Mouse (Mus musculus) heart, embryonic 16.5 days (tissue): ENCODE results near the gene Thada. TPM values are rescaled to one million over a fixed set of nuclear protein-coding genes. Genes with fewer than 3 reads are reported as not detected.
A peak's percentile ranks its signal among the peaks of the same experiment; 100 is the strongest.
"Not testable (repeated sequence)": the region's sequence is repeated elsewhere in the genome, so short reads cannot be mapped to it uniquely, and the experiment has no call there.

Experiments used
- ATAC-seq: fragments of 200-750 bp; cut with Nextera tagmentation; replicated peaks from 2 replicates; pipeline ENCODE4 v1.8.0; 2017; ENCODE audit warnings: moderate number of reproducible peaks; ENCODE audit not compliant: insufficient read depth, low FRiP score; ENCODE audit errors: extremely low read depth
- H3K27ac ChIP-seq: fragments of 300-500 bp; sonication (generic); 2 replicates; pipeline ENCODE4 v1.5.1; 2014; ENCODE audit warnings: mild to moderate bottlenecking, low read length, control low read depth, moderate library complexity
- H3K27me3 ChIP-seq: fragments of 300-500 bp; sonication (generic); 2 replicates; pipeline ENCODE4 v1.6.1; 2014; ENCODE audit warnings: low read length, mixed read lengths; ENCODE audit not compliant: control insufficient read depth, insufficient read depth
- H3K36me3 ChIP-seq: fragments of 300-500 bp; sonication (generic); 2 replicates; pipeline ENCODE4 v1.6.1; 2014; ENCODE audit not compliant: control insufficient read depth, insufficient read depth
- H3K4me1 ChIP-seq: fragments of 300-500 bp; sonication (generic); 2 replicates; pipeline ENCODE4 v1.6.1; 2014; ENCODE audit warnings: low read length, mixed read lengths; ENCODE audit not compliant: control insufficient read depth, insufficient read depth
- H3K4me2 ChIP-seq: fragments of 300-500 bp; sonication (generic); 2 replicates; pipeline ENCODE4 v1.6.1; 2014; ENCODE audit warnings: low read depth, mild to moderate bottlenecking, control low read depth, low read length
- H3K4me3 ChIP-seq: fragments of 300-500 bp; sonication (generic); 2 replicates; pipeline ENCODE4 v1.5.1; 2014; ENCODE audit warnings: mild to moderate bottlenecking, control low read depth, low read length
- H3K9ac ChIP-seq: fragments of 300-500 bp; sonication (generic); 2 replicates; pipeline ENCODE4 v1.6.1; 2014; ENCODE audit warnings: low read length, control low read depth
- H3K9me3 ChIP-seq: fragments of 300-500 bp; sonication (generic); replicated peaks from 2 replicates; pipeline ENCODE4 v1.6.1; 2016; ENCODE audit warnings: low read length; ENCODE audit not compliant: control insufficient read depth
- WGBS: fragments of 180-500 bp; shearing (Covaris S2); extraction: QIAGEN DNeasy Blood & Tissue Kit; methylation state at CpG from one replicate; pipeline ENCODE4 v1.1.7; 2014; 5-methylcytosine and 5-hydroxymethylcytosine counted together
- polyA plus RNA-seq: library from polyadenylated mRNA; unstranded; fragments of >200 nt; fragmentation: Nextera tagmentation; extraction: Ambion mirVana; gene quantifications from 2 replicates; pipeline ENCODE4 v1.2.1, GENCODE M21; 2015

The Thada gene
- polyA plus RNA-seq, 1 experiment from 2014 or later, result 4.8 TPM

DNA sequence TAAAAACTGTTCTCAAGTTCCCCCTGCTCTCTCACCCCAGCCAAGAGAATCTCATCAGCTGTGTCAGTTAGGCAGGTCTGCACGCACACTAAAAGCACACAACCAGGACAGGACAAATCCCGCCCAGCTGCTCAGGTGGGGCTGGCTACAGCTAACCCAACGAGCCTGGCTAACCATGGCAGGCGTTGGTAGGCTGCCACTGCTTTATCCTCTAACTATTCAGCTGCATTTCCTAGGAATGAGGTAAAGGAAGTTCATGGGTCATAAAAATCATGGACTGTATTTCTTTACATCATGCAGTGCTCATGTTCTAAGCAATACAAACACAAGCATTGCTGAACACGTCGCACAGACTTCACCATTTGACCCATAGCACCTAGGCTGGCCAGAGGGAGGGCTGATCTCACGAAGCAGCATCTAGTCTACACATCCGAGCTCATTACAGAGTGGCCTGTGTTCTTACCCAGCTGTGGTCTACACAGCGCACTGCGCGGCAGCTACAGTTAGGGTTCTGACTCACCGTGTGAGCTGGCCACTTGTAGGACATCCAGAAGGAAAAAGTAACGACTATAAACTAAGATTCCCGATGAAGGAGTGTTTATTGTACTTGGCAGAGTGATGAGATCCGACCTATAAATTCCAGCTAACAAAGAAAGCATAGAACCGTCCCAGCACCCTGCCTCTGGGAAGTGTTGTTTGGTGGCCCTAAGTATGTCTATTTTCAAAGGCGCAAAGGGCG is 221.7 kb downstream of the Thada start:
- no peak overlapping the region for H3K4me2 ChIP-seq
- H3K4me3 ChIP-seq, result no peak overlapping the region
- 79% methylated on average over 18 of the region's 18 CpGs for WGBS
- H3K9me3 ChIP-seq, result no peaks in the 10 kb centered on the region; the same call in 1 of the 2 replicates
- H3K27ac ChIP-seq, result peak overlapping the region; percentile 33; the same call in 1 of the 2 replicates
- no peak for ATAC-seq
- H3K36me3 ChIP-seq, result no peaks in the 10 kb centered on the region; the same call in 1 of the 2 replicates
- no peaks in the 10 kb centered on the region for H3K27me3 ChIP-seq
- no peak overlapping the region for H3K9ac ChIP-seq
- no peaks in the 10 kb centered on the region for H3K4me1 ChIP-seq

DNA sequence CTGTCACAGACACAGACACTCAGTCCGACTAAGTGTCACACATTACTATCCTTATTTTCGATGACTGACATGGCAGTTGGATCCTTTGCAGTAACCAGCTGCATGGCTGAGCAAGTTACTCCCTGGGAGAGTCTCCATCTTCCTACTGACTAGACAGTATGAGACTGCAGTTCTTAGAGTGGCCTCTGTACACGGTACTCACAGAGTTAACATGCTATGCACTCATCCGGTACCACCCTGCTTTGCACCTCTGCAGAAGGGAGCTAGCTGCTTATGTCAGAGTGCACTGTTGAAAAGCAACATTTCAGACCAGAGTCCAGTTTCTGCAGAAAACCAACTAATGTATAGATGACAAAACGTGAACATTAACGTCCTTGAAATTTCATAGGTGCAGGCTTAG is 222.2 kb downstream of the Thada start:
- H3K4me1 ChIP-seq, result no peaks in the 10 kb centered on the region
- no peak for ATAC-seq
- no peak overlapping the region for H3K4me3 ChIP-seq
- no peaks in the 10 kb centered on the region; the same call in 1 of the 2 replicates for H3K9me3 ChIP-seq
- 65% methylated on average over 6 of the region's 6 CpGs for WGBS
- no peak overlapping the region for H3K9ac ChIP-seq
- H3K4me2 ChIP-seq, result no peak overlapping the region
- no peaks in the 10 kb centered on the region for H3K27me3 ChIP-seq
- no peaks in the 10 kb centered on the region for H3K36me3 ChIP-seq
- no peak overlapping the region for H3K27ac ChIP-seq

DNA sequence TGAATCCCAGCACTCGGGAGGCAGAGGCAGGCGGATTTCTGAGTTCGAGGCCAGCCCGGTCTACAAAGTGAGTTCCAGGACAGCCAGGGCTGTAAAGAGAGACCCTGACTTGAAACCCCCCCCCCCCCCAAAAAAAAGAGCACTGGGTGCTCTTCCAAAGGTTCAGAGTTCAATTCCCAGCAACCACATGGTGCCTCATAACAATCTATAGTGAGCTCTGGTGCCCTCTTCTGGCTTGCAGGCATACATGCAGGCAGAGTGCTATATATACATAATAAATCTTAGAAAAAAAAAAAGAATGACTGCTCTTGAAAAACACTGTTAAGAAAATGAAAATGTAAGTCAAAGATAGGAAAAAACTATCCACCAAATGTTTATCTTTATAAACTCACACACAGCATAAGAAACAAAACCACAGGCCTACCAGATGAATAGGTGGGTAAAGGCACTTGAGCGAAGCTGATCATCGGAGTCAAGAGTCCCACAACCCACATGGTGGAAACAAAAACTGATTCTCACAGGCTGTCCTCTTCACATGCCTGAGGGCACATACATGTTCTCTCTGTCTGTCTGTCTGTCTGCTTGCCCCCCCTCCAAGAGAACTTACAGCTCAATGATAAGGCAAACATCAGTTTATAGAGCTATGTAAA is 224.6 kb downstream of the Thada start:
- WGBS, result 93% methylated on average over 6 of the region's 6 CpGs
- H3K27ac ChIP-seq, result no peak overlapping the region

DNA sequence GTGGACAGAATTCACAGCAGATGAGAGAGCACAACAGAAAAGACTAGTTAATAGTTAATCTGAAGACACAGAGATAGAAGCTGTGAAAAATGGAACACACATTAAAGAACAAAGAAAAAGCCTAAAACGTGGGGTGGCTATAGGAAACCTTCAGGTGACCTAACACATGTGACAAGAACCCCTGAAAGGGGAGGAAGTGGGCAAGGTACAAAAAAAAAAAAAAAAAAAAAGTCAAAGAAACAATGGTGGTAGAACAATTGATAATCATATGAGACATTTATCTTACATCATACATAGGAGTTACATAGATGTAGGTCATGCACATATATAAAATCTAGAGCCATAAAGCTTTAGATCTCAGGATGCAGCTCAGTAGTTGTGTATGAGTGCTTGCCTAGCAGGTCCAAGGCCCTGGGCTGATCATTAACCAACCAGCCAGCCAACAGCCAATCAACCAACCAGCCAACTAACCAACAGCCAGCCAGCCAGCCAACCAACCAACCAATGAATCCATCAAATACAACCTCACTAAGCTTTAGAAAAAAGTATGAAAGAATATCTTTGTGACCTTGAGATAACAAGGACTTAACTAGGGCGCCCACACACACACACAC is 226.2 kb downstream of the Thada start:
- Histone ChIP-seq H3K9ac (no peak overlapping the region), H3K27me3 (no peaks in the 10 kb centered on the region), H3K4me2 (no peak overlapping the region), H3K27ac (no peak overlapping the region), H3K4me3 (no peak overlapping the region), H3K4me1 (peaks cover 10% of the 10 kb centered on the region), H3K9me3 (no peaks in the 10 kb centered on the region; the same call in 1 of the 2 replicates), H3K36me3 (no peaks in the 10 kb centered on the region)
- WGBS, result 81% methylated on average over 2 of the region's 2 CpGs
- no peak for ATAC-seq

More for the DNA sequence above, 224.6 kb downstream of the Thada start:
- Histone ChIP-seq H3K27me3 (no peaks in the 10 kb centered on the region), H3K4me3 (no peak overlapping the region), H3K36me3 (no peaks in the 10 kb centered on the region), H3K9ac (no peak overlapping the region), H3K4me2 (no peak overlapping the region), H3K4me1 (peaks cover 10% of the 10 kb centered on the region), H3K9me3 (no peaks in the 10 kb centered on the region; the same call in 1 of the 2 replicates)
- ATAC-seq, result no peak

DNA sequence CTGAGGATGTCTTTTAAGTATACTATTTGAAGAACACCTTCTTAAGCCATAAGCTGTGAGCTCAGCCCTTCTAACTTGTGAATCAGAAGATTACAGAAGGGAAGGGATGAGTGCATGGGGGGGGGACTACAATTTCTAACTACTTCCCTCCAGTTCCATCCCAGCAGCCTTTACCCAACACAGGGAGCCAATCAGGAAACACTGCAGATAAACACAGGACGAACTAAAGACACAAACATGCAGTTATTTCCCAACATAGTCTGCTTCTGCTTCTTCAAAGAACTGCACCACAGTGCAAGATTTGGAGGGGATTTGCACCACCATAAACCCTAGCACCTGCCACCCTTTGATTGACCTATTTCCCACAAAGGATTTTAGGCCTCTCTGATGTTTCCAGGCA is 227.8 kb downstream of the Thada start:
- Histone ChIP-seq H3K27ac (no peak overlapping the region), H3K4me2 (no peak overlapping the region), H3K9ac (no peak overlapping the region), H3K4me1 (peaks cover 10% of the 10 kb centered on the region), H3K36me3 (no peaks in the 10 kb centered on the region), H3K27me3 (no peaks in the 10 kb centered on the region), H3K9me3 (no peaks in the 10 kb centered on the region; the same call in 1 of the 2 replicates), H3K4me3 (no peak overlapping the region)
- ATAC-seq, result no peak
- WGBS, result 59% methylated on average over 1 of the region's 1 CpGs

DNA sequence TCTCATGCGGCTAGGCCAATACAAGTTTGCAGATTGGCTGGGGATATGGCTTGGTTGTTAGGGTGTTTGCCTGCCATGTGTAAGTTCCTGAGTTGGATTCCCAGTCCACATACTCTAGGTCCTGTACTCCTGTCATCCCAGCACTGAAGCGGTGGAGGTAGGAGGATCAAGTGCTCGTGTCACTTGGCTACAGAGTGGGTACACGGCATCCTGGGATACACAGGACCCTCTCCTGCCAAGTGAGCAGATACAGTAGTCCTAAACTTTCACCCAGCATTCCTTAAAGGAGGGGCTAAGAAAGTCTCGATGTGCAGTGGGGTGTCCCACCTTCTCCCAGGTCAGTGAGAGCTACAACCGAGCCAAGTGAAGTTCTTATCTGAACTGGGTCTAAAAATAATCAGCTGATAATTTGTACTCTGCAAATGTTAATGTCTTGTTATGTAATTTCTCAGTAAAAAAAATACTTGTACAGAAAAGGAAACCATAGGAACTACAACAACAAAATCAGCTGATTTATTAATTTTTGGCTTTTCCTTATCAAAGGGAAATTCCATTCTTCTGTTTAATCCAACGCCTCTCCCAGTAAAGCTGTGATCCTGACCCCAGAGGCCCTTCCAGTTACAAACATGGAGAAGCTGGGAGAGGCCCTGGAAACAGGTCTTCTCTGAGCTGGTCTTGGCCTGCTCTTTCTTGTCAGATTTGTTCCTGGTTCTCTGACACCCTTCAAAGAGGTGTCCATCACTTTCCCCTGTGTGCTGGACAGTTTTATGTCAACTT is 229.0 kb downstream of the Thada start:
- H3K9me3 ChIP-seq, result no peaks in the 10 kb centered on the region; the same call in 1 of the 2 replicates
- peaks cover 10% of the 10 kb centered on the region for H3K4me1 ChIP-seq
- H3K36me3 ChIP-seq, result no peaks in the 10 kb centered on the region
- no peak overlapping the region for H3K4me2 ChIP-seq
- peak overlapping the region; percentile 68 for H3K27ac ChIP-seq
- no peaks in the 10 kb centered on the region for H3K27me3 ChIP-seq
- 39% methylated on average over 7 of the region's 7 CpGs for WGBS
- no peak overlapping the region for H3K4me3 ChIP-seq
- no peak overlapping the region for H3K9ac ChIP-seq
- peak; percentile 49 for ATAC-seq

DNA sequence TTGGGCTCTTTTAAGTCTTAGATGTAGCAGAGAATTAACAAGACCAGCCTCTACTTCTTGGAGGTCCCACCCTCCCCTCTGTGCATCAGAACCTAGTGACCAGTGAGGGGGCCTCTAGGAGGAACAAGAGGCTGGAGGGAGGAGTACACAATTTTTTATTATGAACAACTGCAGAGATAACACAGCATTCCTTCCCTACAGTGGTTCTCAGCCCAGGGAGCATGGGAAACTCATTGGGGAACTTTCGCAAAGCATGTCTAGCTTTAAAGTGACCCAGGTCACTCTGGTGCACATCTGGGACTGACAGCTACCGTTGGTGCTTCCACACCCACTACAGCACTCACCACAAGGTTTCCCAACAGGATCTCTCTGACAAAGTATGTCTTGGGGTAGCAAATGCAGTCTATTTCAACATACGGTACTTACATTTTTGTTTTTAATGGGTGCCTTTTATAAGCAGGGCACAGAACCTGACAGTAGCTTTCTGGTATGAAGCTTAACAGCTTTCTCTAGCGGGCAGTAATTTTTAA is 230.5 kb downstream of the Thada start:
- H3K36me3 ChIP-seq, result 0 out of 2 replicates have a peak, but pooled peaks cover 1% of the 10 kb centered on the region
- no peaks in the 10 kb centered on the region for H3K9me3 ChIP-seq
- no peaks in the 10 kb centered on the region for H3K27me3 ChIP-seq
- WGBS, result 73% methylated on average over 4 of the region's 4 CpGs
- no peak overlapping the region for H3K9ac ChIP-seq
- H3K27ac ChIP-seq, result no peak overlapping the region
- ATAC-seq, result no peak
- H3K4me1 ChIP-seq, result peaks cover 10% of the 10 kb centered on the region
- H3K4me3 ChIP-seq, result no peak overlapping the region
- H3K4me2 ChIP-seq, result no peak overlapping the region

DNA sequence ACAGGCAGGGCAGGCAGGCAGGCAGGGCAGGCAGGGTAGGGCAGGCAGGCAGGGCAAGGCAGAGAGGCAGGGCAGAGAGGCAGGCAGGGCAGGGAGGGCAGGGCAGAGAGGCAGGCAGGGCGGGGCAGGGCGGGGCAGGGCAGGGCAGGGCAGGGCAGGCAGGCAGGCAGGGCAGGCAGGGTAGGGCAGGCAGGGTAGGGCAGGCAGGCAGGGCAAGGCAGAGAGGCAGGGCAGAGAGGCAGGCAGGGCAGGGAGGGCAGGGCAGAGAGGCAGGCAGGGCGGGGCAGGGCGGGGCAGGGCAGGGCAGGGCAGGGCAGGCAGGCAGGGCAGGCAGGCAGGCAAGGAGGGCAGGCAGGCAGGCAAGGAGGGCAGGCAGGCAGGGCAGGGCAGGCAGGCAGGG is 231.2 kb downstream of the Thada start:
- not testable (repeated sequence) for ATAC-seq, H3K4me3 ChIP-seq, H3K9me3 ChIP-seq, H3K27me3 ChIP-seq, H3K27ac ChIP-seq, H3K36me3 ChIP-seq, H3K9ac ChIP-seq, H3K4me1 ChIP-seq, H3K4me2 ChIP-seq
- WGBS, result no CpG with 5 or more reads among the region's 4 CpGs
